Mouse (Mus musculus): ENCODE data around the gene Olfr221. TPM values are rescaled to one million over a fixed set of nuclear protein-coding genes. Genes with fewer than 3 reads are reported as not detected.
A peak's percentile ranks its signal among the peaks of the same experiment; 100 is the strongest.

The Olfr221 gene
- polyA plus RNA-seq, 1 experiment from 2014 or later: not detected

GRCm38 (mm10) chr14:52003981-52004495 is 38.2 kb downstream of the Olfr221 start:
- TF ChIP-seq CTCF (IDR thresholded peaks at IDR 0.05; ENCODE audit: low read depth) (no peak), EP300 (IDR thresholded peaks at IDR 0.05; ENCODE audit: low read depth) (no peak)
- Histone ChIP-seq H3K4me2 (ENCODE audit: low read depth, low read length) (no peak overlapping the region), H3K9me3 (ENCODE audit: low read length) (no peaks in the 10 kb centered on the region), H3K27me3 (ENCODE audit: insufficient read depth, low read length) (no peaks in the 10 kb centered on the region), H3K36me3 (replicated peaks; ENCODE audit: insufficient read depth, low read length) (peaks cover 32% of the 10 kb centered on the region), H3K4me1 (ENCODE audit: insufficient read depth) (peaks cover 1% of the 10 kb centered on the region; the same call in 1 of the 2 replicates), H3K9ac (replicated peaks) (no peak overlapping the region), H3K4me3 (ENCODE audit: low read depth, low read length) (no peak overlapping the region), H3K27ac (ENCODE audit: low read depth) (no peak overlapping the region)
- peak; percentile 15 for DNase-seq
- 59% methylated on average over 16 of the region's 16 CpGs for WGBS (ENCODE audit: insufficient replicate concordance)
- no peak for ATAC-seq

- 0 out of 2 replicates have a peak, but pooled peaks cover 3% of the 10 kb centered on the region for H3K4me1 ChIP-seq (ENCODE audit: insufficient read depth)
- no peaks in the 10 kb centered on the region for H3K27me3 ChIP-seq (ENCODE audit: insufficient read depth, low read length)
- DNase-seq (peak; percentile 12), ATAC-seq (no peak)
- H3K36me3 ChIP-seq (replicated peaks; ENCODE audit: insufficient read depth, low read length): peaks cover 17% of the 10 kb centered on the region; the same call in 1 of the 2 replicates
- H3K27ac ChIP-seq (ENCODE audit: low read depth): no peak overlapping the region
- 87% methylated on average over 14 of the region's 14 CpGs for WGBS (ENCODE audit: insufficient replicate concordance)
- no peak overlapping the region for H3K4me3 ChIP-seq (ENCODE audit: low read depth, low read length)
- H3K9ac ChIP-seq (replicated peaks): no peak overlapping the region
- TF ChIP-seq EP300 (IDR thresholded peaks at IDR 0.05; ENCODE audit: low read depth): no peak
- no peak for TF ChIP-seq CTCF (IDR thresholded peaks at IDR 0.05; ENCODE audit: low read depth)
- H3K4me2 ChIP-seq (ENCODE audit: low read depth, low read length): no peak overlapping the region
- no peaks in the 10 kb centered on the region for H3K9me3 ChIP-seq (ENCODE audit: low read length)
These were observed 44.8 kb downstream of the Olfr221 start for GRCm38 (mm10) chr14:51997483-51997882.

GRCm38 (mm10) chr14:51996866-51997265 is 45.4 kb downstream of the Olfr221 start:
- ATAC-seq (no peak), DNase-seq (peak; percentile 15)
- Histone ChIP-seq H3K4me2 (ENCODE audit: low read depth, low read length) (no peak overlapping the region), H3K27ac (ENCODE audit: low read depth) (no peak overlapping the region), H3K36me3 (replicated peaks; ENCODE audit: insufficient read depth, low read length) (peaks cover 20% of the 10 kb centered on the region; the same call in 1 of the 2 replicates), H3K9me3 (ENCODE audit: low read length) (no peaks in the 10 kb centered on the region), H3K27me3 (ENCODE audit: insufficient read depth, low read length) (no peaks in the 10 kb centered on the region), H3K4me1 (ENCODE audit: insufficient read depth) (0 out of 2 replicates have a peak, but pooled peaks cover 3% of the 10 kb centered on the region), H3K4me3 (ENCODE audit: low read depth, low read length) (no peak overlapping the region), H3K9ac (replicated peaks) (no peak overlapping the region)
- 82% methylated on average over 17 of the region's 17 CpGs for WGBS (ENCODE audit: insufficient replicate concordance)
- TF ChIP-seq EP300 (IDR thresholded peaks at IDR 0.05; ENCODE audit: low read depth): no peak

- H3K9ac ChIP-seq (replicated peaks): no peak overlapping the region
- peaks cover 26% of the 10 kb centered on the region; the same call in 1 of the 2 replicates for H3K36me3 ChIP-seq (replicated peaks; ENCODE audit: insufficient read depth, low read length)
- no peaks in the 10 kb centered on the region for H3K27me3 ChIP-seq (ENCODE audit: insufficient read depth, low read length)
- 85% methylated on average over 13 of the region's 13 CpGs for WGBS (ENCODE audit: insufficient replicate concordance)
- H3K27ac ChIP-seq (ENCODE audit: low read depth): no peak overlapping the region
- H3K4me2 ChIP-seq (ENCODE audit: low read depth, low read length): no peak overlapping the region
- H3K4me1 ChIP-seq (ENCODE audit: insufficient read depth): 0 out of 2 replicates have a peak, but pooled peaks cover 3% of the 10 kb centered on the region
- H3K9me3 ChIP-seq (ENCODE audit: low read length): no peaks in the 10 kb centered on the region
- ATAC-seq (no peak), DNase-seq (peak; percentile 10)
- TF ChIP-seq CTCF (IDR thresholded peaks at IDR 0.05; ENCODE audit: low read depth): peak; percentile 43
- TF ChIP-seq EP300 (IDR thresholded peaks at IDR 0.05; ENCODE audit: low read depth): no peak
- H3K4me3 ChIP-seq (ENCODE audit: low read depth, low read length): no peak overlapping the region
These were observed 45.9 kb downstream of the Olfr221 start for GRCm38 (mm10) chr14:51996231-51996841.

GRCm38 (mm10) chr14:51995219-51995871 is 46.9 kb downstream of the Olfr221 start:
- no peak for TF ChIP-seq EP300 (IDR thresholded peaks at IDR 0.05; ENCODE audit: low read depth)
- no peak for TF ChIP-seq CTCF (IDR thresholded peaks at IDR 0.05; ENCODE audit: low read depth)

GRCm38 (mm10) chr14:51994453-51994852 is 47.8 kb downstream of the Olfr221 start:
- no peak overlapping the region for H3K27ac ChIP-seq (ENCODE audit: low read depth)
- 0 out of 2 replicates have a peak, but pooled peaks cover 3% of the 10 kb centered on the region for H3K4me1 ChIP-seq (ENCODE audit: insufficient read depth)
- no peak for DNase-seq
- no peak overlapping the region for H3K9ac ChIP-seq (replicated peaks)
- no peak overlapping the region for H3K4me3 ChIP-seq (ENCODE audit: low read depth, low read length)
- 68% methylated on average over 4 of the region's 4 CpGs for WGBS (ENCODE audit: insufficient replicate concordance)
- TF ChIP-seq EP300 (IDR thresholded peaks at IDR 0.05; ENCODE audit: low read depth): no peak
- TF ChIP-seq CTCF (IDR thresholded peaks at IDR 0.05; ENCODE audit: low read depth): no peak
- H3K27me3 ChIP-seq (ENCODE audit: insufficient read depth, low read length): no peaks in the 10 kb centered on the region
- H3K9me3 ChIP-seq (ENCODE audit: low read length): no peaks in the 10 kb centered on the region
- no peak for ATAC-seq
- no peak overlapping the region for H3K4me2 ChIP-seq (ENCODE audit: low read depth, low read length)
- peaks cover 28% of the 10 kb centered on the region; the same call in 1 of the 2 replicates for H3K36me3 ChIP-seq (replicated peaks; ENCODE audit: insufficient read depth, low read length)

More at GRCm38 (mm10) chr14:51995219-51995871, 46.9 kb downstream of the Olfr221 start:
- no peaks in the 10 kb centered on the region for H3K27me3 ChIP-seq (ENCODE audit: insufficient read depth, low read length)
- H3K9ac ChIP-seq (replicated peaks): no peak overlapping the region
- no peak overlapping the region for H3K4me3 ChIP-seq (ENCODE audit: low read depth, low read length)
- DNase-seq (peak; percentile 14), ATAC-seq (no peak)
- no peak overlapping the region for H3K27ac ChIP-seq (ENCODE audit: low read depth)
- H3K4me1 ChIP-seq (ENCODE audit: insufficient read depth): 0 out of 2 replicates have a peak, but pooled peaks cover 3% of the 10 kb centered on the region
- H3K4me2 ChIP-seq (ENCODE audit: low read depth, low read length): no peak overlapping the region
- WGBS (ENCODE audit: insufficient replicate concordance): 45% methylated on average over 12 of the region's 12 CpGs
- H3K9me3 ChIP-seq (ENCODE audit: low read length): no peaks in the 10 kb centered on the region
- peaks cover 24% of the 10 kb centered on the region; the same call in 1 of the 2 replicates for H3K36me3 ChIP-seq (replicated peaks; ENCODE audit: insufficient read depth, low read length)

All from liver, postnatal 0 days (tissue).